Mouse (Mus musculus) bone marrow, adult 2 months (tissue): ENCODE results near the gene Erich4.

ENCODE experiments used
- CTCF ChIP-seq: fragments of 200-500 bp; IDR thresholded peaks from 2 replicates; pipeline ENCODE4 v1.5.1; 2011; ENCODE audit warnings: low read length, control low read depth; ENCODE audit not compliant: control insufficient read depth, insufficient read depth
- POLR2A ChIP-seq: fragments of 200-500 bp; IDR thresholded peaks from 2 replicates; pipeline ENCODE4 v1.6.1; 2011; ENCODE audit warnings: low read depth, mild to moderate bottlenecking, control low read depth, low read length, borderline replicate concordance; ENCODE audit not compliant: control insufficient read depth

- no peak for TF ChIP-seq CTCF
- no peak for TF ChIP-seq POLR2A
Observed at GRCm38 (mm10) chr7:25644136-25644535, 28.4 kb upstream of the Erich4 start.
